In genomic region chr6:141395926-141396325, GRCm38 (mm10) we compare ENCODE assay signal across 19 mouse cellular contexts.
DNase-seq lines count a peak whose midpoint lies in the region; ATAC-seq and TF ChIP-seq lines count a peak whose summit lies in the region.
"Had no signal": no experiment of that assay in that cellular context is flagged by ENCODE, and none has a peak within 500 bp of the region (broad histone marks: within the 10 kb centered on the region; RNA-seq: fewer than 3 reads in every experiment).

No protein-coding gene starts in this region.

- no peaks in the 10 kb centered on the region for H3K36me3 ChIP-seq in heart, embryonic 15.5 days
- H3K36me3 ChIP-seq in heart, embryonic 10.5 days, result no peaks in the 10 kb centered on the region
- H3K36me3 ChIP-seq in kidney, embryonic 16.5 days (ENCODE audit: insufficient read depth, low read length), result no peaks in the 10 kb centered on the region
- no peaks in the 10 kb centered on the region for H3K36me3 ChIP-seq in lung, embryonic 16.5 days (ENCODE audit: control insufficient read depth, insufficient read depth, low read length)
- no peaks in the 10 kb centered on the region for H3K36me3 ChIP-seq in forebrain, embryonic 16.5 days (ENCODE audit: control insufficient read depth, insufficient read depth)
- H3K36me3 ChIP-seq: hindbrain, embryonic 12.5 days had no signal

- TF ChIP-seq POLR2A in embryonic fibroblast, embryonic 13.5 days (IDR thresholded peaks at IDR 0.05; ENCODE audit: low read depth, low read length), result no peak

- no peak for DNase-seq in heart, embryonic 10.5 days (ENCODE audit: low spot score)
- no peak for DNase-seq in kidney, postnatal 36 days
- no peak for DNase-seq in lung, postnatal 36 days
- DNase-seq: adrenal gland, adult 8-10 months; adrenal gland, postnatal 36 days; cerebellum, adult 2 months; cerebellum, postnatal 10 days; gastrocnemius, adult 2 months; gastrocnemius, postnatal 25 days; heart, postnatal 4 days had no signal

- 76% methylated on average over 3 of the region's 3 CpGs for WGBS in heart, embryonic 15.5 days
- WGBS in heart, embryonic 10.5 days, result 90% methylated on average over 3 of the region's 3 CpGs
- 63% methylated on average over 3 of the region's 3 CpGs for WGBS in kidney, embryonic 16.5 days
- 49% methylated on average over 3 of the region's 3 CpGs for WGBS in lung, embryonic 16.5 days
- WGBS in forebrain, embryonic 16.5 days, result 91% methylated on average over 3 of the region's 3 CpGs

- ATAC-seq in heart, embryonic 15.5 days (replicated peaks; ENCODE audit: insufficient number of reproducible peaks, insufficient read depth, low FRiP score, low read depth), result no peak
- ATAC-seq in kidney, embryonic 16.5 days (ENCODE audit: low FRiP score, low TSS enrichment), result no peak
- ATAC-seq in lung, embryonic 16.5 days (ENCODE audit: low read depth), result peak; percentile 26; the same call in 1 of the 2 replicates
- ATAC-seq in forebrain, embryonic 16.5 days, result no peak
- ATAC-seq: forebrain, embryonic 13.5 days; hindbrain, embryonic 16.5 days; inflammation-experienced regulatory T-cells, adult 6 months had no signal

- H3K4me3 ChIP-seq in heart, embryonic 15.5 days, result no peak overlapping the region
- no peak overlapping the region for H3K4me3 ChIP-seq in heart, embryonic 10.5 days
- H3K4me3 ChIP-seq in kidney, embryonic 16.5 days (ENCODE audit: low read length), result no peak overlapping the region
- H3K4me3 ChIP-seq in lung, embryonic 16.5 days (ENCODE audit: low read length), result no peak overlapping the region
- no peak overlapping the region for H3K4me3 ChIP-seq in embryonic fibroblast, embryonic 13.5 days (ENCODE audit: insufficient read depth, low read length)
- no peak overlapping the region for H3K4me3 ChIP-seq in forebrain, embryonic 16.5 days (replicated peaks; ENCODE audit: low read length)
- H3K4me3 ChIP-seq: forebrain, embryonic 13.5 days; gastrocnemius, adult 2 months; hindbrain, embryonic 12.5 days had no signal

- no peak for TF ChIP-seq CTCF in embryonic fibroblast, embryonic 13.5 days (IDR thresholded peaks at IDR 0.05; ENCODE audit: borderline replicate concordance, insufficient read depth, low read length)

- no peak overlapping the region for H3K9ac ChIP-seq in heart, embryonic 15.5 days
- no peak overlapping the region for H3K9ac ChIP-seq in kidney, embryonic 16.5 days (replicated peaks; ENCODE audit: low read length)
- H3K9ac ChIP-seq in lung, embryonic 16.5 days (ENCODE audit: low read length), result no peak overlapping the region
- no peak overlapping the region for H3K9ac ChIP-seq in forebrain, embryonic 16.5 days (replicated peaks; ENCODE audit: low read depth, low read length)
- H3K9ac ChIP-seq: forebrain, embryonic 13.5 days; hindbrain, embryonic 12.5 days had no signal

- no peaks in the 10 kb centered on the region for H3K9me3 ChIP-seq in heart, embryonic 15.5 days (replicated peaks)
- no peaks in the 10 kb centered on the region for H3K9me3 ChIP-seq in heart, embryonic 10.5 days
- H3K9me3 ChIP-seq in kidney, embryonic 16.5 days (ENCODE audit: low read length), result no peaks in the 10 kb centered on the region
- H3K9me3 ChIP-seq in lung, embryonic 16.5 days (ENCODE audit: control insufficient read depth, low read length), result no peaks in the 10 kb centered on the region
- no peaks in the 10 kb centered on the region for H3K9me3 ChIP-seq in forebrain, embryonic 16.5 days (ENCODE audit: control insufficient read depth, low read length)
- H3K9me3 ChIP-seq: forebrain, embryonic 13.5 days; hindbrain, embryonic 12.5 days had no signal

- no peaks in the 10 kb centered on the region for H3K27me3 ChIP-seq in heart, embryonic 15.5 days
- H3K27me3 ChIP-seq in heart, embryonic 10.5 days (ENCODE audit: insufficient read depth, poor library complexity, severe bottlenecking), result no peaks in the 10 kb centered on the region
- H3K27me3 ChIP-seq in kidney, embryonic 16.5 days (ENCODE audit: insufficient read depth, low read length), result no peaks in the 10 kb centered on the region
- H3K27me3 ChIP-seq in lung, embryonic 16.5 days (ENCODE audit: control insufficient read depth, insufficient read depth, low read depth, low read length), result no peaks in the 10 kb centered on the region
- 0 out of 2 replicates have a peak, but pooled peaks cover 2% of the 10 kb centered on the region for H3K27me3 ChIP-seq in forebrain, embryonic 16.5 days (replicated peaks; ENCODE audit: control insufficient read depth, insufficient read depth, low read length)
- H3K27me3 ChIP-seq: forebrain, embryonic 13.5 days; hindbrain, embryonic 12.5 days had no signal

- peaks cover 7% of the 10 kb centered on the region; the same call in 1 of the 2 replicates for H3K4me1 ChIP-seq in heart, embryonic 15.5 days (replicated peaks)
- peaks cover 8% of the 10 kb centered on the region; the same call in 1 of the 2 replicates for H3K4me1 ChIP-seq in heart, embryonic 10.5 days
- peaks cover 19% of the 10 kb centered on the region for H3K4me1 ChIP-seq in kidney, embryonic 16.5 days (ENCODE audit: insufficient read depth, low read length)
- no peaks in the 10 kb centered on the region for H3K4me1 ChIP-seq in lung, embryonic 16.5 days (replicated peaks; ENCODE audit: control insufficient read depth, insufficient read depth, low read length)
- H3K4me1 ChIP-seq in embryonic fibroblast, embryonic 13.5 days (ENCODE audit: control insufficient read depth, insufficient read depth, low read length), result peaks cover 9% of the 10 kb centered on the region
- H3K4me1 ChIP-seq in forebrain, embryonic 16.5 days (replicated peaks; ENCODE audit: control insufficient read depth, insufficient read depth, low read length), result no peaks in the 10 kb centered on the region
- H3K4me1 ChIP-seq: forebrain, embryonic 13.5 days; hindbrain, embryonic 12.5 days had no signal

- H3K27ac ChIP-seq in heart, embryonic 15.5 days, result peak overlapping the region; percentile 58; the same call in 1 of the 2 replicates
- H3K27ac ChIP-seq in heart, embryonic 10.5 days, result no peak overlapping the region
- peak overlapping the region; percentile 47; the same call in 1 of the 2 replicates for H3K27ac ChIP-seq in kidney, embryonic 16.5 days (ENCODE audit: low read length)
- H3K27ac ChIP-seq in lung, embryonic 16.5 days (ENCODE audit: low read length), result no peak overlapping the region
- H3K27ac ChIP-seq in embryonic fibroblast, embryonic 13.5 days (ENCODE audit: insufficient read depth, low read length), result peak overlapping the region; percentile 80
- H3K27ac ChIP-seq in forebrain, embryonic 16.5 days (ENCODE audit: low read length), result no peak overlapping the region
- H3K27ac ChIP-seq: forebrain, embryonic 13.5 days; gastrocnemius, adult 2 months; hindbrain, embryonic 12.5 days had no signal

- no peak overlapping the region for H3K4me2 ChIP-seq in heart, embryonic 15.5 days
- no peak overlapping the region for H3K4me2 ChIP-seq in kidney, embryonic 16.5 days (replicated peaks; ENCODE audit: low read depth, low read length)
- H3K4me2 ChIP-seq in lung, embryonic 16.5 days (ENCODE audit: low read depth, low read length), result no peak overlapping the region
- H3K4me2 ChIP-seq in forebrain, embryonic 16.5 days (ENCODE audit: low read length), result no peak overlapping the region
- H3K4me2 ChIP-seq: forebrain, embryonic 13.5 days; hindbrain, embryonic 12.5 days had no signal

Comparison
In these comparisons a context has a peak if more than half of its experiments do, and no peak if none do; other contexts are left out.
1. H3K27ac ChIP-seq: peak in heart, embryonic 15.5 days (single experiment), kidney, embryonic 16.5 days (single experiment) and embryonic fibroblast, embryonic 13.5 days (single experiment); none in heart, embryonic 10.5 days (single experiment), lung, embryonic 16.5 days (single experiment) and forebrain, embryonic 16.5 days (single experiment).